Mouse (Mus musculus): Measurements from ENCODE around the gene Vmn1r37. TPM values are rescaled to one million over a fixed set of nuclear protein-coding genes. Genes with fewer than 3 reads are reported as not detected.
"Not testable (repeated sequence)": the region's sequence is repeated elsewhere in the genome, so short reads cannot be mapped to it uniquely, and the experiment has no call there.

Vmn1r37 gene
- total RNA-seq (2015) (not detected in 2 replicates), total RNA-seq (2017) (not detected in 2 replicates)

- not testable (repeated sequence) for ATAC-seq (ENCODE audit: poor library complexity, severe bottlenecking)
These were observed at the start of gene Vmn1r37 for GRCm38 (mm10) chr6:66729082-66729481. Gene Vmn1r37, plus strand, starts transcription at chr6:66729382.

GRCm38 (mm10) chr6:66685806-66686205 lies 43.4 kb upstream of the Vmn1r37 start, which contains the start of gene Vmn1r35:
Gene Vmn1r35, minus strand, starts transcription at chr6:66685906.
- ATAC-seq (ENCODE audit: poor library complexity, severe bottlenecking) = no peak

GRCm38 (mm10) chr6:66708901-66709300 lies 20.3 kb upstream of the Vmn1r37 start:
- no peak for ATAC-seq (ENCODE audit: poor library complexity, severe bottlenecking)

- no peak for ATAC-seq (ENCODE audit: poor library complexity, severe bottlenecking)
These were observed 15.3 kb upstream of the Vmn1r37 start for GRCm38 (mm10) chr6:66713854-66714253.

GRCm38 (mm10) chr6:66719068-66719467 lies 10.1 kb upstream of the Vmn1r37 start, which contains the start of gene Vmn1r36:
Gene Vmn1r36, minus strand, starts transcription at chr6:66719168.
- ATAC-seq (ENCODE audit: poor library complexity, severe bottlenecking) = not testable (repeated sequence)

- ATAC-seq (ENCODE audit: poor library complexity, severe bottlenecking) = not testable (repeated sequence)
These were observed 53.3 kb downstream of the Vmn1r37 start, which contains the start of gene Vmn1r38 for GRCm38 (mm10) chr6:66782527-66782926. Gene Vmn1r38, minus strand, starts transcription at chr6:66782627.

Other genes starting within 250 kb of the Vmn1r37 start
- gene Mad2l1, start 194.0 kb upstream of the Vmn1r37 start, total RNA-seq (2015) = 156 and 172 TPM in 2 replicates
- gene Mad2l1, start 194.0 kb upstream of the Vmn1r37 start, total RNA-seq (2017) = 112 and 113 TPM in 2 replicates
- not detected in 2 replicates for gene Vmn1r32, start 169.3 kb upstream of the Vmn1r37 start, total RNA-seq (2015)
- gene Vmn1r32, start 169.3 kb upstream of the Vmn1r37 start, total RNA-seq (2017) = not detected in 2 replicates
- not detected in 2 replicates for gene Vmn1r33, start 111.1 kb upstream of the Vmn1r37 start, total RNA-seq (2015)
- gene Vmn1r33, start 111.1 kb upstream of the Vmn1r37 start, total RNA-seq (2017) = not detected in 2 replicates
- gene Vmn1r34, start 85.5 kb upstream of the Vmn1r37 start, total RNA-seq (2015) = not detected in 2 replicates
- not detected in 2 replicates for gene Vmn1r34, start 85.5 kb upstream of the Vmn1r37 start, total RNA-seq (2017)
- not detected in 2 replicates for gene Vmn1r35, start 43.5 kb upstream of the Vmn1r37 start, total RNA-seq (2015)
- not detected in 2 replicates for gene Vmn1r35, start 43.5 kb upstream of the Vmn1r37 start, total RNA-seq (2017)
- not detected in 2 replicates for gene Vmn1r36, start 10.2 kb upstream of the Vmn1r37 start, total RNA-seq (2015)
- not detected in 2 replicates for gene Vmn1r36, start 10.2 kb upstream of the Vmn1r37 start, total RNA-seq (2017)
- gene Vmn1r38, start 53.2 kb downstream of the Vmn1r37 start, total RNA-seq (2015) = not detected in 2 replicates
- not detected in 2 replicates for gene Vmn1r38, start 53.2 kb downstream of the Vmn1r37 start, total RNA-seq (2017)
- gene Vmn1r39, start 81.2 kb downstream of the Vmn1r37 start, total RNA-seq (2015) = not detected in 2 replicates
- not detected in 2 replicates for gene Vmn1r39, start 81.2 kb downstream of the Vmn1r37 start, total RNA-seq (2017)
- 61.0 and 78.1 TPM in 2 replicates for gene Gng12, start 167.0 kb downstream of the Vmn1r37 start, total RNA-seq (2015)
- 42.9 and 63.5 TPM in 2 replicates for gene Gng12, start 167.0 kb downstream of the Vmn1r37 start, total RNA-seq (2017)

Measured in megakaryocyte, adult 5-6 weeks (primary cell).